Mouse (Mus musculus) forebrain, embryonic 14.5 days (tissue): ENCODE measurements around the gene Llph. TPM values are rescaled to one million over a fixed set of nuclear protein-coding genes. Genes with fewer than 3 reads are reported as not detected.
A peak's percentile ranks its signal among the peaks of the same experiment; 100 is the strongest.

Source experiments
- ATAC-seq: fragments of 200-750 bp; cut with Nextera tagmentation; 2 replicates; pipeline ENCODE4 v1.8.0; 2017; ENCODE audit warnings: mild to moderate bottlenecking, moderate library complexity
- DNase-seq: peaks from one replicate; pipeline ENCODE4 v3.0.0-alpha.2; 2015; ENCODE audit warnings: low spot score
- H3K27ac ChIP-seq: fragments of 300-500 bp; sonication (generic); 2 replicates; pipeline ENCODE4 v1.5.1; 2014; ENCODE audit warnings: low read depth, mild to moderate bottlenecking, control low read depth, low read length, moderate library complexity
- H3K27me3 ChIP-seq: fragments of 300-500 bp; sonication (generic); replicated peaks from 2 replicates; pipeline ENCODE4 v1.6.1; 2014; ENCODE audit warnings: low read length, control low read depth, mixed read lengths; ENCODE audit not compliant: control insufficient read depth, insufficient read depth
- H3K36me3 ChIP-seq: fragments of 300-500 bp; sonication (generic); 2 replicates; pipeline ENCODE4 v1.6.1; 2014; ENCODE audit warnings: low read length, control low read depth; ENCODE audit not compliant: control insufficient read depth, insufficient read depth
- H3K4me1 ChIP-seq: fragments of 300-500 bp; sonication (generic); 2 replicates; pipeline ENCODE4 v1.6.1; 2014; ENCODE audit warnings: antibody characterized with exemption, low read length, control low read depth; ENCODE audit not compliant: control insufficient read depth, insufficient read depth
- H3K4me2 ChIP-seq: fragments of 300-500 bp; sonication (generic); 2 replicates; pipeline ENCODE4 v1.6.1; 2014; ENCODE audit warnings: mild to moderate bottlenecking, control low read depth, low read length
- H3K4me3 ChIP-seq: fragments of 300-500 bp; sonication (generic); 2 replicates; pipeline ENCODE4 v1.5.1; 2014; ENCODE audit warnings: low read depth, low read length, control low read depth
- H3K9ac ChIP-seq: fragments of 300-500 bp; sonication (generic); 2 replicates; pipeline ENCODE4 v1.6.1; 2014; ENCODE audit warnings: mild to moderate bottlenecking, low read length, control low read depth, moderate library complexity
- H3K9me3 ChIP-seq: fragments of 300-500 bp; sonication (generic); replicated peaks from 2 replicates; pipeline ENCODE4 v1.6.1; 2016; ENCODE audit warnings: low read length, control low read depth, mixed read lengths; ENCODE audit not compliant: control insufficient read depth
- WGBS: fragments of 180-500 bp; shearing (Covaris S2); extraction: QIAGEN DNeasy Blood & Tissue Kit; methylation state at CpG from one replicate; pipeline ENCODE4 v1.1.7; 2014; 5-methylcytosine and 5-hydroxymethylcytosine counted together
- polyA plus RNA-seq: library from polyadenylated mRNA; unstranded; fragments of >200 nt; fragmentation: Nextera tagmentation; extraction: Ambion mirVana; gene quantifications from 2 replicates; pipeline ENCODE4 v1.2.1, GENCODE M21; 2014

The Llph gene
- polyA plus RNA-seq, 1 experiment from 2014 or later: 44.1 TPM

GRCm38 (mm10) chr10:120197061-120197835, 29.6 kb upstream of the Llph start:
- no peak overlapping the region for H3K4me2 ChIP-seq
- H3K36me3 ChIP-seq: no peaks in the 10 kb centered on the region
- 81% methylated on average over 14 of the region's 14 CpGs for WGBS
- H3K4me3 ChIP-seq: no peak overlapping the region
- H3K9ac ChIP-seq: no peak overlapping the region
- no peaks in the 10 kb centered on the region for H3K9me3 ChIP-seq
- no peak for DNase-seq
- ATAC-seq: no peak
- H3K27me3 ChIP-seq: peaks cover 9% of the 10 kb centered on the region
- peaks cover 4% of the 10 kb centered on the region for H3K4me1 ChIP-seq
- no peak overlapping the region for H3K27ac ChIP-seq

DNA sequence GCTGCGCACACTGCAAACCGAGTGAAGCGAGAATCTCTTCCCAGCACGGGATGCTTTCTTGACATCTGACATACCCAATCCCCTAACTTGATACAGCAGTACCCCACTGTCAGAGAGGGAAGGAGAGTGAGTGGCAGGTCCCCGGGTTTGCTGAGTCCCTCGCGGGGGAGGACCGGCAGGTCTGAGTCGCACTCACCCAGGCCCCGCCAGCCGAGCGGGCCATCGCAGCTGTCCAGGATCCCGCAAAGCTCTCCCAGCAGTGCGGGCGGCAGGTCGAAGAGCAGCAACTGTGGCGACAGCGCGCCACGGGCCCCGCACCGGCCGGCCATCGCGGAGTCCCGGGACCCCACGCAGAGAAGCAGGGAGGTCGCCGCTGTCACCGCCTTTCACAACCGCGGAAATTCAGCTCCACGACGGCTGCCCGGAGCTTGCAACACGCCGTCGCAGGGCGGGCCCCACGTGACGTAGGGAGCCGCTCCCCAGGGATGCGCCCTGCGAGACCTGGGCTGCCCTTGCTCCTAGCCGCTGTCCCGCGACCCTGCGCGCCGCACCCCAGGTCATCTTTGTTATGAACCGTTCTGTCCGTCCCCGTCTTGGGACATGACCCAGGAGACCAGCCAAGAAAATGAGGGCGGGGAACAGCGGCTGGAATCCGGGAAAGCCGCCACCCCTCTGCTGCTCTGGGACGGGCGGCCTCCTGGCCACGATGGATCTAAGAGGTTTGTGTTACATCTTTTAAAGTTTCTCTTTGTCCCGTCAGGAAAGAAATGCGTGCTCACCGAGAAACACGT, 25.5 kb upstream of the Llph start, which contains the start of gene Tmbim4:
Gene Tmbim4 (plus strand): TSS at position 460 of the 791 bp plus-strand sequence.
- H3K4me1 ChIP-seq: peaks cover 4% of the 10 kb centered on the region
- DNase-seq: peak; percentile 17
- H3K4me2 ChIP-seq: peak within 1 kb of the TSS; percentile 73
- peak within 1 kb of the TSS; percentile 46 for H3K9ac ChIP-seq
- ATAC-seq: peak; percentile 52; the same call in 1 of the 2 replicates
- no peaks in the 10 kb centered on the region for H3K36me3 ChIP-seq
- H3K4me3 ChIP-seq: peak within 1 kb of the TSS; percentile 42
- H3K9me3 ChIP-seq: no peaks in the 10 kb centered on the region
- H3K27ac ChIP-seq: no peak within 1 kb of the TSS
- peaks cover 14% of the 10 kb centered on the region for H3K27me3 ChIP-seq
- 2% methylated on average over 61 of the region's 65 CpGs for WGBS

- Histone ChIP-seq H3K4me2 (peak within 1 kb of the TSS; percentile 73), H3K4me3 (peak within 1 kb of the TSS; percentile 42), H3K9me3 (no peaks in the 10 kb centered on the region), H3K36me3 (no peaks in the 10 kb centered on the region), H3K27ac (no peak within 1 kb of the TSS), H3K4me1 (peaks cover 4% of the 10 kb centered on the region), H3K27me3 (peaks cover 14% of the 10 kb centered on the region), H3K9ac (peak within 1 kb of the TSS; percentile 46)
- WGBS: 3% methylated on average over 13 of the region's 13 CpGs
- peak; percentile 68; the same call in 1 of the 2 replicates for ATAC-seq
- peak; percentile 84 for DNase-seq
Observed at GRCm38 (mm10) chr10:120201961-120202402, 24.9 kb upstream of the Llph start, which contains the start of gene Irak3. Gene Irak3 (minus strand): TSS chr10:120202130.

GRCm38 (mm10) chr10:120202467-120203250, 24.2 kb upstream of the Llph start:
- 75% methylated on average over 16 of the region's 16 CpGs for WGBS
- Histone ChIP-seq H3K27ac (no peak overlapping the region), H3K27me3 (peaks cover 14% of the 10 kb centered on the region), H3K36me3 (no peaks in the 10 kb centered on the region), H3K4me2 (no peak overlapping the region), H3K9me3 (no peaks in the 10 kb centered on the region), H3K9ac (no peak overlapping the region), H3K4me3 (no peak overlapping the region), H3K4me1 (peaks cover 4% of the 10 kb centered on the region)
- ATAC-seq (no peak), DNase-seq (no peak)

- Histone ChIP-seq H3K4me3 (no peak overlapping the region), H3K36me3 (no peaks in the 10 kb centered on the region), H3K4me1 (peaks cover 5% of the 10 kb centered on the region), H3K27me3 (peaks cover 14% of the 10 kb centered on the region), H3K4me2 (no peak overlapping the region), H3K27ac (no peak overlapping the region), H3K9me3 (no peaks in the 10 kb centered on the region), H3K9ac (no peak overlapping the region)
- WGBS: 84% methylated on average over 13 of the region's 13 CpGs
- no peak for ATAC-seq
- DNase-seq: no peak
Observed at GRCm38 (mm10) chr10:120204591-120205210, 22.2 kb upstream of the Llph start.

GRCm38 (mm10) chr10:120208015-120208414, 18.9 kb upstream of the Llph start:
- Histone ChIP-seq H3K27ac (no peak overlapping the region), H3K4me3 (no peak overlapping the region), H3K4me2 (no peak overlapping the region), H3K4me1 (peaks cover 5% of the 10 kb centered on the region; the same call in 1 of the 2 replicates), H3K27me3 (no peaks in the 10 kb centered on the region), H3K9me3 (no peaks in the 10 kb centered on the region), H3K36me3 (no peaks in the 10 kb centered on the region), H3K9ac (no peak overlapping the region)
- WGBS: 90% methylated on average over 8 of the region's 8 CpGs
- no peak for ATAC-seq
- DNase-seq: no peak

- ATAC-seq: peak; percentile 95
- Histone ChIP-seq H3K27ac (no peak overlapping the region; the same call in 1 of the 2 replicates), H3K36me3 (no peaks in the 10 kb centered on the region)
Observed at GRCm38 (mm10) chr10:120208575-120209538, 18.0 kb upstream of the Llph start.

More at GRCm38 (mm10) chr10:120208575-120209538, 18.0 kb upstream of the Llph start:
- WGBS: 5% methylated on average over 52 of the region's 53 CpGs
- peak; percentile 92 for DNase-seq
- H3K4me1 ChIP-seq: peaks cover 5% of the 10 kb centered on the region; the same call in 1 of the 2 replicates
- H3K4me3 ChIP-seq: peak overlapping the region; percentile 86
- peak overlapping the region; percentile 69 for H3K4me2 ChIP-seq
- H3K9me3 ChIP-seq: no peaks in the 10 kb centered on the region
- H3K27me3 ChIP-seq: no peaks in the 10 kb centered on the region
- H3K9ac ChIP-seq: peak overlapping the region; percentile 87
